Mouse (Mus musculus) megakaryocyte, embryonic 14.5 days (primary cell): ENCODE results near the gene Sp2.

Source experiments
- FLI1 ChIP-seq: IDR thresholded peaks from 2 replicates; pipeline ENCODE4 v1.6.1; 2012; ENCODE audit warnings: low read length, inconsistent platforms, mixed read lengths
- GATA1 ChIP-seq: IDR thresholded peaks from 3 replicates; pipeline ENCODE4 v1.6.1; 2012; ENCODE audit warnings: mixed read lengths, low read length, inconsistent platforms, borderline replicate concordance

DNA sequence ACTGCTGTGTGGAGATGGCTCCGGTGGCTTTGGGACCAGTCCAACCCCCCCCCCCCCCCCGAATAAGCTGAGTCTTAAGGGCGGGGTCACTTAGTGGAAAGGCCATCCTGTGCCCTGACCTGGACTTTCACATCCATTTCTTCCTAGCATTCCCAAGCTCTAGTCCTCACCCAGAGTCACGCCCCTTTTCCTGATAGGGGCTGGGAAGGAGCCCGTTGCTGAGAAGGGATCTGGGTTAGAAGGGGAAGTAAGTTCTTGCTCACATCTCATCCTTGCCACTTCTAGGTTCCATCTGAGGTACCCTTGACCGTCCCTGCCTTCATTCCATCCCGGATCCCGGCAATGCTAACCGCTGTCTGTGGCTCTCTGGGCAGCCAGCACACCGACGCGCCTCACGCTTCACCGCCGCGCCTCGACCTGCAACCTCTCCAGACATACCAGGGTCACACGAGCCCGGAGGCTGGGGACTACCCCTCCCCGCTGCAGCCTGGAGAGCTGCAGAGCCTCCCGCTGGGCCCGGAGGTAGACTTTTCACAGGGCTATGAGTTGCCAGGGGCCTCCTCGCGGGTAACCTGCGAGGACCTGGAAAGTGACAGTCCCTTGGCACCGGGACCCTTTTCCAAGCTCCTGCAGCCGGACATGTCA lies 38.5 kb upstream of the Sp2 start:
- TF ChIP-seq GATA1 (no peak), FLI1 (no peak)
